Mouse (Mus musculus) embryonic facial prominence, embryonic 13.5 days (tissue): Measurements from ENCODE around the gene Ndrg3. TPM values are rescaled to one million over a fixed set of nuclear protein-coding genes. Genes with fewer than 3 reads are reported as not detected.

Experiments used
- ATAC-seq: fragments of 200-750 bp; cut with Nextera tagmentation; 2 replicates; pipeline ENCODE4 v1.8.0; 2017; ENCODE audit warnings: low read depth; ENCODE audit not compliant: insufficient number of reproducible peaks, insufficient read depth, low FRiP score, low TSS enrichment
- H3K27ac ChIP-seq: fragments of 300-500 bp; sonication (generic); 2 replicates; pipeline ENCODE4 v1.5.1; 2015; ENCODE audit warnings: moderate library complexity, mild to moderate bottlenecking, inconsistent platforms
- H3K27me3 ChIP-seq: fragments of 300-500 bp; sonication (generic); 2 replicates; pipeline ENCODE4 v1.6.1; 2015; ENCODE audit warnings: mild to moderate bottlenecking, inconsistent platforms
- H3K36me3 ChIP-seq: fragments of 300-500 bp; sonication (generic); 2 replicates; pipeline ENCODE4 v1.6.1; 2015; ENCODE audit warnings: mild to moderate bottlenecking, inconsistent platforms
- H3K4me1 ChIP-seq: fragments of 300-500 bp; sonication (generic); 2 replicates; pipeline ENCODE4 v1.6.1; 2015; ENCODE audit warnings: inconsistent platforms
- H3K4me2 ChIP-seq: fragments of 300-500 bp; sonication (generic); 2 replicates; pipeline ENCODE4 v1.6.1; 2015; ENCODE audit warnings: moderate library complexity, mild to moderate bottlenecking, inconsistent platforms
- H3K4me3 ChIP-seq: fragments of 300-500 bp; sonication (generic); 2 replicates; pipeline ENCODE4 v1.5.1; 2015; ENCODE audit warnings: mild to moderate bottlenecking, inconsistent platforms
- H3K9ac ChIP-seq: fragments of 300-500 bp; sonication (generic); 2 replicates; pipeline ENCODE4 v1.6.1; 2015; ENCODE audit warnings: mild to moderate bottlenecking, inconsistent platforms
- H3K9me3 ChIP-seq: fragments of 300-500 bp; sonication (generic); 2 replicates; pipeline ENCODE4 v1.6.1; 2016; ENCODE audit warnings: inconsistent platforms
- WGBS: fragments of 180-500 bp; shearing (Covaris S2); methylation state at CpG from one replicate; pipeline ENCODE4 v1.1.7; 2015; ENCODE audit warnings: mixed read lengths; 5-methylcytosine and 5-hydroxymethylcytosine counted together
- polyA plus RNA-seq: library from polyadenylated mRNA; unstranded; fragments of >200 nt; fragmentation: Nextera tagmentation; extraction: Ambion mirVana; gene quantifications from 2 replicates; pipeline ENCODE4 v1.2.1, GENCODE M21; 2015

Ndrg3 gene
- polyA plus RNA-seq, 1 experiment from 2014 or later = 51.0 TPM

DNA sequence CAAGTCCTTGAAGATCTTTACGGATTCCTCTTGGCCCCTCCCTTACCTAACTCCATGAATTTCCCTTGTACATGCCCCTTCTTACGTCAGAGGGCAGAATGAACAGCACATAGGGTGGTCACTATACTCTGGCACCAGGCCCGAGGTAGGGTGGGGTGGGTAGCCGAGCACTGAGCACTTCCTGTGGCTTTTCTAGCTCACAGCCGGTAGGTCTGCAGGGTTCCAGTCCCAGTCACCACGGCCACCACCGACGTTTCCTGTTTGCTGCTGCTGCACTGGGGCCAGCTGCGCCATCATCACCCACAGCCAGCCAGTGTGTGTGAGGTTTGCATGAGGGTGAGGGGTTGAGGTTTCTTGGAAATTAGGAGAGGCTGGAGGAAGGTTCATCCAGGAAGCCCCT lies 114.1 kb downstream of the Ndrg3 start:
- no peak overlapping the region for H3K9ac ChIP-seq
- no peak overlapping the region for H3K27ac ChIP-seq
- H3K4me2 ChIP-seq = no peak overlapping the region
- H3K27me3 ChIP-seq = no peaks in the 10 kb centered on the region
- H3K36me3 ChIP-seq = peaks cover 23% of the 10 kb centered on the region
- H3K4me1 ChIP-seq = 0 out of 2 replicates have a peak, but pooled peaks cover 2% of the 10 kb centered on the region
- WGBS = 61% methylated on average over 9 of the region's 9 CpGs
- H3K9me3 ChIP-seq = no peaks in the 10 kb centered on the region
- H3K4me3 ChIP-seq = no peak overlapping the region
- no peak for ATAC-seq

Other genes with a start within 250 kb of the Ndrg3 start
- 197 TPM in 2 replicates for gene Myl9, start 216.6 kb downstream of the Ndrg3 start, polyA plus RNA-seq
- 69.6 and 72.6 TPM in 2 replicates for gene Tgif2, start 152.0 kb downstream of the Ndrg3 start, polyA plus RNA-seq
- gene 4930518I15Rik, start 134.1 kb downstream of the Ndrg3 start, polyA plus RNA-seq = 13.5 and 14.6 TPM in 2 replicates
- 158 and 164 TPM in 2 replicates for gene Rab5if, start 128.9 kb downstream of the Ndrg3 start, polyA plus RNA-seq
- gene Sla2, start 104.9 kb downstream of the Ndrg3 start, polyA plus RNA-seq = 0.38 and 0.62 TPM in 2 replicates
- gene Dsn1, start 15.1 kb upstream of the Ndrg3 start, polyA plus RNA-seq = 39.4 and 40.1 TPM in 2 replicates
- gene Soga1, start 87.2 kb upstream of the Ndrg3 start, polyA plus RNA-seq = 4.6 and 7.1 TPM in 2 replicates
- gene Tldc2, start 95.0 kb upstream of the Ndrg3 start, polyA plus RNA-seq = not detected in 2 replicates
- gene Samhd1, start 143.2 kb upstream of the Ndrg3 start, polyA plus RNA-seq = 22.7 and 29.3 TPM in 2 replicates
- gene Rbl1, start 212.5 kb upstream of the Ndrg3 start, polyA plus RNA-seq = 23.7 and 26.4 TPM in 2 replicates